Mouse (Mus musculus) ovary, adult 18-20 months (tissue): ENCODE measurements around the gene Rergl.

ENCODE experiments used
- DNase-seq: peaks from one replicate; pipeline ENCODE4 v3.0.0; 2022; ENCODE audit warnings: low spot score, mixed read lengths

The Rergl gene

DNA sequence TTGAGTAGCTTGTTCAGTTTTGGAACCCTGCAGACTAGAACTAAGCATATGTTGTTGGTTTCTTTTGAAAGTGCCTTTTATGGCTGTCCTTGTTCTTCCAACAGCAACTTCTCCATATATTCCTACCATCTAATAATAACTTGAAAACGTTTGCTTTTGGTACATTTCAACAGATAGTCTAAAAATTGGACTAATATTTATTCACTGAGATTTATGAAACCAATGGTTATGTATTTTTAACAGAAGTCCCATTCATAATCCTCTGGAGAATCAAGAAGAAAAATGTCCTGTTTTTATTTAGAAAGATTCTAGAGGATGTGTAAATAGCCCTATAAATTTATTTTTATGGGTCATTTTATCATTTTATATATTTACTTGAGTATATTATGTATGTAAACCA lies at the start of gene Rergl:
Gene Rergl, minus strand, starts transcription at position 101 of the 400 bp plus-strand sequence.
- no peak for DNase-seq

DNA sequence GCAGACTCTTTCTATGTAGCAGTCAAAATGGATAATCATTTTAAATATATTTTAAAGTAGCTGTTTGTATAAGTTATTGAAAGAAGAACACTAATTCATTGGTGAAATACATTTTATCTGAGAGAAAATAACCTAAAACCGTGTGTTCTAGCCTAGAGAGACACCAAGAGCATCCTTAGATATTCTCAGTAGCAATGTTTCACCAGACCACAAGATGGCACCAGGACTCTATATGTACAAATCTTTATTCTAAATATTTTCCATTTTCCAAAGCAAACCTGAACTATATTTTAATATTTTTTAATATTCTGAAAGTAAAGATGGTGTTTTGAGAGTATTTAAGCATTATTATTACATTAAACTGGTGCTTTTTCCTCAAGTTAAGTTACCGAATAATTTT lies 36.7 kb upstream of the Rergl start:
- no peak for DNase-seq

GRCm38 (mm10) chr6:139525406-139525805 lies 23.6 kb upstream of the Rergl start:
- DNase-seq, result no peak

DNA sequence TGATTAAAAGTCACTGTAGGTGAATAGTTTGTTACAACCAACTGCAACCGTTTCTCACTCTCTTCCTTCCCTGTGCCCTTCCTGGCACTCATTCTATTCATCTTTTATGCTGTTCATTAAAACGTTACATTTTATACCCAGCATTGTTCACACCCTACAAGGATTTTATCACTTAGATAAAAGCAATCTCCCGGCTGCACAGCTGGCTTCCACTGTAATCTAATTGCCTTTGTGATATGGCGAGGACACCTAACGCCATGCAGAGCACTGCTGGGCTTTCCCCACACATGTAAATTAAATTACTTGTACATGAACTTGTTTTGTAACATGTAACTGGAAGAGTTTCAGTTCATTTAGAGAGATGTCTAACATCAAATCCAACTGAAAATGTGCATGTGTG lies 22.5 kb upstream of the Rergl start:
- DNase-seq, result no peak

GRCm38 (mm10) chr6:139514938-139515510 lies 13.2 kb upstream of the Rergl start:
- DNase-seq, result no peak

- DNase-seq, result no peak
Observed at GRCm38 (mm10) chr6:139479730-139480129, 22.0 kb downstream of the Rergl start.

- DNase-seq, result no peak
Observed at GRCm38 (mm10) chr6:139464980-139465379, 36.8 kb downstream of the Rergl start.

DNA sequence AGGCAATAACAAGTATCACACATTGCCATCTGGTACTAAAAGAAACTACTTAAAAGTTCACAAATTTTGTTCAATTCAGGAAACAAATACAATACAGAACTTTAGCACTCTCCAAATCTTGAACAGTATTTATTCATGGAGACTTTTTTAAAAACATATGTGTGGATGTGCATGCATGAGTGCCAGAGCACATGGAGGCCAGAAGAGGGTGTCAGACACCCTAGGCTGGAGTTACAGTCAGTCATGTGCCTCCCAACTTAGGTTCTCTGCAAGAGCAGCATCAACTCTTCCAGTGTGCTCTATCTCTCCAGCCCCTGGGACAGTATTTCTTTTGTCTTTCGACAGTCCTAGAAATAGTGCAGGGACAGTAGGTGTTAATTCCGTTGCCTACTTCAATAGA lies 37.5 kb downstream of the Rergl start:
- DNase-seq, result no peak

DNA sequence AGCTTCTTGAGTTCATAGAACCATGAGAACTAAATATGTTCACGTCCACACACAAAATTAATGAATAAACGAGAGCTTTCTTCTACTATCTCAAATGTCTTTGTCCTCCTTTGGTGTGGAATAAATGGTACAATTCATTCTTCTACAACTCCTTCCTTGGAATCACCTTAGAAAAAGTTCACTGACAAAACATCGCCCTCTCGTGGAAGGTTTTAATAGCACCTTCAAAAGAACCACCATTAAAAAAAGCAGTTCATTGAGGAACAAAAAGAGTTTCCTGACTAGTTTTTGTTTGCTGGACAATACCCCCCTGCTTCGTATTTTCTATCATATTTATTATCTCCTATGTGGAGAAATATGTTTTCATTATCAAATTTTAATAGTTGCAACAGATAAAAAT lies 40.7 kb downstream of the Rergl start:
- no peak for DNase-seq

DNA sequence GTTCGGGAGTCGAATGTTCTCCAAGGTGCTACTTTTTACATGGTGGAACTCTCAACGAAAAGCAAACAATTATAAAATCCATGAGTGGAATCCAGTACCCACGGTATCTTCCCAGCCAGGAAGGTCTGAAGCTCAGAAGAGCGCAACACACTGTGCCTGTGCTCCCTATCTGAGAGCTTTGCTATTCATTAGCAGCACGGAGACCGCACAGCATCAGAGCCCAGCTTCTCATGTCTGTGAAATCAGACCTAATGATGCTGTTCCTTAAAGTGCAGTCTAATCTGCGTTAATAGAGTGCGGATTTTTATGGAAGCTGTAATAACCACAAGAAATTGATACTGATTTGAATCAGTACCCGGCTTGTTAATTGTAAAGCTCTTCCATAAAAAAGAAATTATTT lies 41.3 kb downstream of the Rergl start:
- no peak for DNase-seq

DNA sequence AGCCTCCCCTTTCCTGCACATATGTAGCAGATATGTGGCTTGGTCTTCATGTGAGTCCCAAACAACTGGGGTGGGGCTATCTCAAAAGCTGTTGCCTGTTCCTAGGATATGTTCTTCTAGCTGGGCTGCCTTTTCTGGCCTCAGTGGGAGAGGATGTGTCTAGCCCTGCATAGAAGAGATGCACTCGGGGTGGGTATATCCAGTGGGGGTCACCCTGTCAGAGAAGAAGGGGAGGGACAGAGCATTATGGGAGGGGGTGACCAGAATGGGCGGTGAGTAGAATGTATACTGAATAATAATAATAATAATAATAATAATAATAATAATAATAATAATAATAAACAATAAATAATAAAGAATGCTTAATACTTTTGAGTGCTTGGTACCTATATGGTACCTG lies 57.8 kb downstream of the Rergl start:
- DNase-seq, result no peak
